Mouse (Mus musculus): ENCODE measurements around the gene Itgav. TPM values are rescaled to one million over a fixed set of nuclear protein-coding genes. Genes with fewer than 3 reads are reported as not detected.

The Itgav gene
- polyA plus RNA-seq, 1 experiment from 2014 or later = 75.9 TPM

GRCm38 (mm10) chr2:83832903-83833302 is 108.7 kb downstream of the Itgav start:
- 78% methylated on average over 4 of the region's 4 CpGs for WGBS (ENCODE audit: insufficient replicate concordance)
- no peak overlapping the region for H3K27ac ChIP-seq (ENCODE audit: low read depth, low read length)
- no peaks in the 10 kb centered on the region for H3K36me3 ChIP-seq (ENCODE audit: control insufficient read depth, insufficient read depth, low read length)
- no peaks in the 10 kb centered on the region for H3K27me3 ChIP-seq (ENCODE audit: control insufficient read depth, insufficient read depth, low read length)
- no peak for ATAC-seq (replicated peaks; ENCODE audit: insufficient number of reproducible peaks, low FRiP score, low TSS enrichment)
- no peaks in the 10 kb centered on the region for H3K9me3 ChIP-seq (replicated peaks; ENCODE audit: control insufficient read depth, low read length)
- no peak overlapping the region for H3K4me3 ChIP-seq (ENCODE audit: low read depth, low read length)
- H3K4me2 ChIP-seq = no peak overlapping the region
- H3K4me1 ChIP-seq (ENCODE audit: control insufficient read depth, insufficient read depth, low read length) = no peaks in the 10 kb centered on the region
- H3K9ac ChIP-seq (ENCODE audit: low read depth, low read length) = no peak overlapping the region

- Histone ChIP-seq H3K27ac (ENCODE audit: low read depth, low read length) (no peak overlapping the region), H3K4me2 (no peak overlapping the region), H3K36me3 (ENCODE audit: control insufficient read depth, insufficient read depth, low read length) (no peaks in the 10 kb centered on the region), H3K4me1 (ENCODE audit: control insufficient read depth, insufficient read depth, low read length) (no peaks in the 10 kb centered on the region), H3K4me3 (ENCODE audit: low read depth, low read length) (no peak overlapping the region), H3K9me3 (replicated peaks; ENCODE audit: control insufficient read depth, low read length) (no peaks in the 10 kb centered on the region), H3K27me3 (ENCODE audit: control insufficient read depth, insufficient read depth, low read length) (no peaks in the 10 kb centered on the region), H3K9ac (ENCODE audit: low read depth, low read length) (no peak overlapping the region)
- 76% methylated on average over 10 of the region's 10 CpGs for WGBS (ENCODE audit: insufficient replicate concordance)
- no peak for ATAC-seq (replicated peaks; ENCODE audit: insufficient number of reproducible peaks, low FRiP score, low TSS enrichment)
Measured at GRCm38 (mm10) chr2:83835313-83836070, 111.3 kb downstream of the Itgav start.

- H3K4me2 ChIP-seq = no peak overlapping the region
- no peak for ATAC-seq (replicated peaks; ENCODE audit: insufficient number of reproducible peaks, low FRiP score, low TSS enrichment)
- WGBS (ENCODE audit: insufficient replicate concordance) = 76% methylated on average over 3 of the region's 3 CpGs
- no peaks in the 10 kb centered on the region for H3K36me3 ChIP-seq (ENCODE audit: control insufficient read depth, insufficient read depth, low read length)
- H3K9me3 ChIP-seq (replicated peaks; ENCODE audit: control insufficient read depth, low read length) = no peaks in the 10 kb centered on the region
- no peaks in the 10 kb centered on the region for H3K27me3 ChIP-seq (ENCODE audit: control insufficient read depth, insufficient read depth, low read length)
- no peak overlapping the region for H3K27ac ChIP-seq (ENCODE audit: low read depth, low read length)
- H3K4me1 ChIP-seq (ENCODE audit: control insufficient read depth, insufficient read depth, low read length) = no peaks in the 10 kb centered on the region
- no peak overlapping the region for H3K9ac ChIP-seq (ENCODE audit: low read depth, low read length)
- H3K4me3 ChIP-seq (ENCODE audit: low read depth, low read length) = no peak overlapping the region
Measured at GRCm38 (mm10) chr2:83848495-83848894, 124.3 kb downstream of the Itgav start.

- WGBS (ENCODE audit: insufficient replicate concordance) = 79% methylated on average over 10 of the region's 10 CpGs
- Histone ChIP-seq H3K4me3 (ENCODE audit: low read depth, low read length) (no peak overlapping the region), H3K9me3 (replicated peaks; ENCODE audit: control insufficient read depth, low read length) (no peaks in the 10 kb centered on the region), H3K27me3 (ENCODE audit: control insufficient read depth, insufficient read depth, low read length) (no peaks in the 10 kb centered on the region), H3K4me1 (ENCODE audit: control insufficient read depth, insufficient read depth, low read length) (no peaks in the 10 kb centered on the region), H3K36me3 (ENCODE audit: control insufficient read depth, insufficient read depth, low read length) (no peaks in the 10 kb centered on the region), H3K27ac (ENCODE audit: low read depth, low read length) (no peak overlapping the region), H3K4me2 (no peak overlapping the region), H3K9ac (ENCODE audit: low read depth, low read length) (no peak overlapping the region)
- no peak for ATAC-seq (replicated peaks; ENCODE audit: insufficient number of reproducible peaks, low FRiP score, low TSS enrichment)
Measured at GRCm38 (mm10) chr2:83853423-83853822, 129.2 kb downstream of the Itgav start.

- Histone ChIP-seq H3K9ac (ENCODE audit: low read depth, low read length) (no peak overlapping the region), H3K4me3 (ENCODE audit: low read depth, low read length) (no peak overlapping the region), H3K36me3 (ENCODE audit: control insufficient read depth, insufficient read depth, low read length) (no peaks in the 10 kb centered on the region), H3K27ac (ENCODE audit: low read depth, low read length) (no peak overlapping the region), H3K9me3 (replicated peaks; ENCODE audit: control insufficient read depth, low read length) (no peaks in the 10 kb centered on the region), H3K27me3 (ENCODE audit: control insufficient read depth, insufficient read depth, low read length) (no peaks in the 10 kb centered on the region), H3K4me2 (no peak overlapping the region), H3K4me1 (ENCODE audit: control insufficient read depth, insufficient read depth, low read length) (no peaks in the 10 kb centered on the region)
- WGBS (ENCODE audit: insufficient replicate concordance) = 54% methylated on average over 4 of the region's 4 CpGs
- ATAC-seq (replicated peaks; ENCODE audit: insufficient number of reproducible peaks, low FRiP score, low TSS enrichment) = no peak
Measured at GRCm38 (mm10) chr2:83856236-83856635, 132.0 kb downstream of the Itgav start.

Other genes with a start within 250 kb of the Itgav start
- gene Zc3h15, start 80.0 kb upstream of the Itgav start, polyA plus RNA-seq (2014; fragmentation: Nextera tagmentation; extraction: Ambion mirVana) = 109 and 141 TPM in 2 replicates
- 2.8 and 4.0 TPM in 2 replicates for gene Fam171b, start 88.2 kb downstream of the Itgav start, polyA plus RNA-seq (2014; fragmentation: Nextera tagmentation; extraction: Ambion mirVana)
- not detected in 2 replicates for gene Zswim2, start 216.8 kb downstream of the Itgav start, polyA plus RNA-seq (2014; fragmentation: Nextera tagmentation; extraction: Ambion mirVana)
- gene Gm13698, start 231.3 kb downstream of the Itgav start, polyA plus RNA-seq (2014; fragmentation: Nextera tagmentation; extraction: Ambion mirVana) = not detected in 2 replicates
- not detected in 2 replicates for gene Gm13693, start 237.1 kb downstream of the Itgav start, polyA plus RNA-seq (2014; fragmentation: Nextera tagmentation; extraction: Ambion mirVana)
- not detected in 2 replicates for gene Gm13695, start 242.9 kb downstream of the Itgav start, polyA plus RNA-seq (2014; fragmentation: Nextera tagmentation; extraction: Ambion mirVana)
- not detected in 2 replicates for gene Gm13696, start 248.7 kb downstream of the Itgav start, polyA plus RNA-seq (2014; fragmentation: Nextera tagmentation; extraction: Ambion mirVana)

Measured in heart, embryonic 11.5 days (tissue).